Mouse (Mus musculus) lung, adult 2 months (tissue): Measurements from ENCODE around the gene Zbtb45.

ENCODE experiments used
- CTCF ChIP-seq: fragments of 200-500 bp; IDR thresholded peaks from 2 replicates; pipeline ENCODE4 v1.5.1; 2011; ENCODE audit warnings: mild to moderate bottlenecking, low read length, control low read depth; ENCODE audit not compliant: insufficient read depth
- POLR2A ChIP-seq: fragments of 200-500 bp; IDR thresholded peaks from 2 replicates; pipeline ENCODE4 v1.6.1; 2011; ENCODE audit warnings: low read depth, mild to moderate bottlenecking, control low read depth, low read length, borderline replicate concordance; ENCODE audit errors: extremely low read depth

GRCm38 (mm10) chr7:13037366-13037765, 27.5 kb upstream of the Zbtb45 start:
- no peak for TF ChIP-seq POLR2A
- TF ChIP-seq CTCF = no peak
